Mouse (Mus musculus) bone marrow macrophage, adult 2 months (primary cell): ENCODE measurements around the gene Dpf3.

Experiments
- CTCF ChIP-seq: IDR thresholded peaks from 2 replicates; pipeline ENCODE4 v1.5.1; 2012; ENCODE audit warnings: low read depth, mild to moderate bottlenecking, low read length, moderate library complexity
- POLR2A ChIP-seq: IDR thresholded peaks from 2 replicates; pipeline ENCODE4 v1.6.1; 2012; ENCODE audit warnings: mild to moderate bottlenecking, low read depth, low read length, borderline replicate concordance

DNA sequence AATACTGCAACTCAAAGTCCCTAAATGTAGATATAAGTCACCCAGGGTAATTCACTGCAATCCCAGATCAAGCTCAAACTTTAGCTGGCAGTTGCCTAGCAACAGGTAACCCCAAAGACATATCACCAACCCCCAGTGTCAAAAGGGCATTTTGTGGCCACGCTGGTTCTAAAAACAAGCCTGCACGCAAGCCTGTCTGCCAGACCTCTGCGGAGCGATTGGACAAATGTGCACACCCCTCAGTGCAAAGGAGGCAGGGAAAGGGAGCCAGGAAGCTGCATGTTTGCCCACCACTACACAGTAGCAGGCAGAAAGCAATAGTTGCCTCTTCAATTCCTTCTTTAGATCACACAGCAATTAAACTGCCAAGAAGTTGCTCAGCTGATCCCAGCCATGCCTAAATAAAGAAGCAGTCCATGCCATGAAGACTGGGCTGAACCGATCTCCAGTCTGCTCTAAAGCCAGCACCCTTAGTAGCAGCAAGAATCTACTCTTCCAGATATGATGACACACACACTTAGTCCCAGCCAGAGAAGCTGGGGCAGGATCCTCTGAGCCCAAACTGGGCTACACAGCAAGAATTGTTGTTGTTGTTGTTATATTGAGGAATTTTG is 13.4 kb downstream of the Dpf3 start:
- no peak for TF ChIP-seq CTCF
- TF ChIP-seq POLR2A = no peak
